Mouse (Mus musculus) cerebellum, adult 2 months (tissue): Measurements from ENCODE around the gene Gaa.

Experiments
- CTCF ChIP-seq: fragments of 200-500 bp; IDR thresholded peaks from 2 replicates; pipeline ENCODE4 v1.5.1; 2011; ENCODE audit warnings: low read depth, mild to moderate bottlenecking, control low read depth, low read length, moderate library complexity, borderline replicate concordance; ENCODE audit not compliant: insufficient read depth
- POLR2A ChIP-seq: fragments of 200-500 bp; IDR thresholded peaks from 2 replicates; pipeline ENCODE4 v1.6.1; 2011; ENCODE audit warnings: low read length, control low read depth, borderline replicate concordance; ENCODE audit not compliant: insufficient read depth

- TF ChIP-seq POLR2A: no peak
- no peak for TF ChIP-seq CTCF
Observed at GRCm38 (mm10) chr11:119238305-119238721, 29.4 kb upstream of the Gaa start.
